Mouse (Mus musculus) adipocyte (in vitro differentiated cells): ENCODE results near the gene Rab3il1.
A peak's percentile ranks its signal among the peaks of the same experiment; 100 is the strongest.
"Not testable (repeated sequence)": the region's sequence is repeated elsewhere in the genome, so short reads cannot be mapped to it uniquely, and the experiment has no call there.

Experiments used
- DNase-seq: peaks from one replicate; pipeline ENCODE4 v3.0.0-alpha.2; 2016; ENCODE audit warnings: low spot score

Rab3il1 gene

GRCm38 (mm10) chr19:10001206-10001969 lies at the start of gene Rab3il1, which contains the start of gene Best1:
Rab3il1 (plus strand) TSS chr19:10001669.
Best1 (minus strand) TSS chr19:10001633.
- no peak for DNase-seq

DNA sequence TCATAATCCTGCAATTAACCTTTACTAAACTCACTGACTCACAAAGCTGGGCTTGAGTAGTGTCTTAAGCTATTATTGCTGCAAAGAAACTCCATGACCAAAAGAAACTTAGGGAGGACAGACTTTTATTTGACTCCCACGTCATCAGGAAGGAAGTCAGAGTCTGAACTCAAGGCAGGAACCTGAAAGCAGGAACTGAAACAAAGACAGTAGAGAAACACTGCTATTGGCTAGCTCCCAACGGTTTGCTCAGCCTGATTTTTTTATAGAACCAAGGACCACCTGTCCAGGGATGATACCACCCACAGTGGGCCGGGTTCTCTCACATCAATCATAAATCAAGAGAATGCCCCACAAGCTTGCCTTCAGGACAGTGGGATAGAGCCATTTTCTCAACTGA lies 49.1 kb upstream of the Rab3il1 start:
- no peak for DNase-seq

DNA sequence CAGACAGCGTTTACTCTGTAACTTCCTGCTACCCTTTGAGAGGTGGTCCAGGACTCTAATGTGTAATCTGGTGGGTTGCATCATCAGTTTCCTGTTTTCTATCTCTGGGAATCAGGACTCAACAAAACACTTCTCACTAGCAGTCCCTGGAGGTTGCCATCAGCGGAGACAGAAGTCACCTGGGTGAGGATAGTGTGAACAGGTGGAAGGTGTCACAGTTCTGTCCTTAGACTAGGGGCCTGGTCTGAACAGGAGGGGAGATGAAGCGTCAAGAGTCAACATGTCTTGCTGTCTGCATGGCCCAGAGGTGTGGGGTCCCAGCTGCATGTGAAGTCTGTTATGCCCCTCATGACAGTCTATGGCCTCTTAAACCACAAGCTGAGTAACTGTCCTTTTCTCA lies 48.6 kb upstream of the Rab3il1 start:
- no peak for DNase-seq

GRCm38 (mm10) chr19:9954055-9954810 lies 47.2 kb upstream of the Rab3il1 start:
- peak; percentile 100 for DNase-seq

DNA sequence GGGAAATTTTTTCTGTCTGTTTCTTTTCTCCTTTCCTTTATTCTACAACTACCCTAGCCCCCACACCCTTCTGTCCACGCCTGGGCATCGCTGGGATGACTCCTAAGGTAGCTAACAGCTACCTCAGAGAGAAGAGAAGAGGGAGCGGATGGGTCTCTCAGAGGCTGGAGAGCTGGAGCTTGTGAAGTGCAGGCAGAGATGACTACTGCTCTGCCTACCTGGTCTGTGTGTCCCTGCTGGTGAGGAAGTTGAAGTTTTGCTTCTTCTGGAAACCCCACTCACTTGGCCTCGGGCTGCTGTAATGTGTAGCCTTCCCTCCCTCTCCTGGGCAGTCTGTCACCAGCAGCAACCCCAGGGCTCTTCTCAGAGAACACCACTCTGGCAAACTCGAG lies 46.7 kb upstream of the Rab3il1 start:
- DNase-seq, result no peak

DNA sequence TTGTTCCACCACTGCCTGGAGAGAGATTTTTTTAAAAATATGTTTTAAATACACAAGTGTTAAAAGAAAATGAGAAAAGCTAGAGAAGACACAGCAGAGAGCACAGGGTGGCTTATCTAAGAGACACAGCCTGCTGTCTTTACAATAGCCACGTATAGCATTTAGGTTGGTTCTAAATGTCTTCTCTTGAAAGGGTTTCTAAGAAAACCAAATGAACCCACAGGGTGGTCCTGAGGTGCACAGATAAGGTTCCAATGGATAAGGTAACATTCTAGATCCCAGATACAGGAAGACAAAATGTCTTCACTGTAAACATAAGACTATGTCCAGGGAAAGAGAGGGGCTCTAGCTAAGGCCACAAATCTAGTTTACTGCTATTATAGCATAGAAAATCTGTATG lies 46.0 kb upstream of the Rab3il1 start:
- no peak for DNase-seq

- no peak for DNase-seq
These were observed 44.7 kb upstream of the Rab3il1 start for GRCm38 (mm10) chr19:9956624-9957388.

- DNase-seq, result no peak
These were observed 43.5 kb upstream of the Rab3il1 start for GRCm38 (mm10) chr19:9957965-9958364.

GRCm38 (mm10) chr19:9960769-9961168 lies 40.7 kb upstream of the Rab3il1 start:
- no peak for DNase-seq

DNA sequence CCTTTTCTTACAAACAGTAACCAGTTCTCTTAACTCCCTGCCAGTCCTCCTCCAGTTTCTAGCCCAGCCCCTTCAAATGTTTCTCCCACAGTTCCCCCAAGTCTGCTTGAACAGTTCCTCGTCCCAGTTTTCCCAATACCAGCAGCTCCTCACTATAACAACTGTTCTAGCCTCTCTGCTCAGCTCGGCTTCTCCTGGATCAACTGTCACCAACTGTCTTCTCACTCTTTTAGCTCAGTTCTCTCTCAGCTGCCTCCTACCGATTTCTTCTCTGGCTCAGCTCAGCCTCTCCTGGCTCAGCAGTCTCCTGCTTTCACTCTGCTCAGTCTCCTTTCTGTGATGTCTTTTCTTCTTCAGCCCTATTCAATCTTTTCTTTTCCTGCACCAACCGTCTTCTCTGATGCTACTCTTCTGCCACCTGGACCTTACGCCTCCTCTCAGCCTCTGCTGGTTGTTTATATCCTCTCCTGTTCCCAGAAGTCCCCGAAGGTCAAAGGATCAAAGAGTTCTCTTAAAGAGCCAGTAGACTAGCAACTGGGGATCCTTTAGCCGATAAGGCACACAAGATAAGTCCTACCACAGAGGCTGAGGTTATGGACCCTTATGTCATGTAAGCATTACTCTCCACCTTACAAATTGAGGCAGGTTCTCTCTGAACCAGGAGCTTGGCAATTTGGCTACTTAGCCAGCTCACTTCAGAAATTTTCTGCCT lies 37.1 kb upstream of the Rab3il1 start:
- no peak for DNase-seq

- no peak for DNase-seq
These were observed 35.2 kb upstream of the Rab3il1 start for GRCm38 (mm10) chr19:9966096-9966867.

DNA sequence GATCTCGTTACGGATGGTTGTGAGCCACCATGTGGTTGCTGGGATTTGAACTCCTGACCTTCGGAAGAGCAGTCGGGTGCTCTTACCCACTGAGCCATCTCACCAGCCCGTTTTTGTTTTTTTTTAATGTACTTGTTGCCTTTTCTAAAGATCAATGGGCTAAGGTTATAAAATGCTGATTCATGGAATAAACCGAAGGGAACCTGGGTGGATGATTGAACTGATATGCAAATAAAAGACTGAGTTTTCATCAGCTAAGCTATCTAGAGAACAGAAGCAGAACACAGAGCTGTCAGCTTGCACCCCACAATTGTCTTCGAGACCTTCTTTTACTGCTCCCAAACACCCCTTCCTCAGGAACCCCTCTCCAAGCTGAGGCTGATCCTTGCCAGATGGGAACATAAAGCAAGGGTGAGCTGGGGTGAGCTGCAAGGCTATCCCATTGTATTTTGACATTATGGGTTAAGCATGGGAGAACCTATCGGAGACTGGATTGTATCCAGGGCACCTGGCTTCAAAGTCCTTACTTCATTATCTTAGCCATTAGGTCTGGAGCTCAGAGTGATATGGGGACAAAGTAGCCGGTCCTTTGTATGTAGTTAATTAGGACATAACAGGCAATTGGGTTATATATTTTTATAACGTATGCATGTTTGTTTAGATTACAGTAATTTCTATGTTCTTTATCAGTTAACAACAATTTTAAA lies 33.2 kb upstream of the Rab3il1 start:
- DNase-seq, result no peak

- not testable (repeated sequence) for DNase-seq
These were observed 26.6 kb upstream of the Rab3il1 start for GRCm38 (mm10) chr19:9974853-9975252.

GRCm38 (mm10) chr19:9977085-9977484 lies 24.4 kb upstream of the Rab3il1 start:
- DNase-seq, result no peak

- peak; percentile 96 for DNase-seq
These were observed 23.0 kb upstream of the Rab3il1 start for GRCm38 (mm10) chr19:9978431-9978951.

DNA sequence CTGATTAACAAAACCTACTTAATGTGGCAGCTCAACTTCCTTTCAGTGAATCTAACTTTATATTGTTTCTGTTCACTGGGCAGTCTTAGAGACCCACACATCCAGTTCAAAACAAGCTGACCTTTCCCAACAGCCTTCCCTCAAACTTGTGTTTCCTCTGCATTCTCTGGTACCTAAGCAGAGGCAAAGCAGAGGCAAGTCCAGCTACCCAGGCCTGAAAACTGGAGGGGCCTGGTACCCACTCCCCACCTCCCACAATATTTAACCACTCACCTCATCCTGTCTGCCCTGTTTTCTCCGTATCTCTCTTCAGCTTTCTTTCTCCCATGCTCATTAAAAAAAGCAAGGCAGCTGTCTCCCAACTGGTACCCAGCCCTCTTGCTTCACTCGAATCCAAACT lies 22.3 kb upstream of the Rab3il1 start:
- no peak for DNase-seq

DNA sequence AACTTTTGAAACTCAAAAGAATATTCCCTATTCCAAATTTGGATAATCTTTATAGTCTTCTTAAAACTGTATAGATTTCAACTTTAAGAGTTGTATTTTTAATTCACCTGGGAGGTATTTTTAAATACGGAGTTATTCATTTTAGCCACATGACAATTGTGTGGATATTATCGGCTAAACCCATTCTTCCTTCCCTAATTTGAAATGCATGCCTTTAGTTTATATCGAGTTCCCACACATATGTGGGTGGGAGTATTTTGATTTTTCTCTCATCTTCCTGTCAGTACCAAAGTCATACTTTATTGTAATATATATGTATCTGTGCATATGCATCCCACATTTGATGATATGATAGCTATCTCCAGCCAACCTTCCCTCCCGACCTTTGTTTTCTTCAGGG lies 21.2 kb upstream of the Rab3il1 start, which contains the start of gene Fth1:
Gene Fth1 (plus strand): TSS at position 341 of the 400 bp plus-strand sequence.
- DNase-seq, result no peak

- no peak for DNase-seq
These were observed 19.8 kb upstream of the Rab3il1 start for GRCm38 (mm10) chr19:9981621-9982020.

- peak; percentile 96 for DNase-seq
These were observed 19.2 kb upstream of the Rab3il1 start for GRCm38 (mm10) chr19:9982151-9982851.
